ENCODE assay signal across 8 mouse cellular contexts in genomic region chr9:36890552-36890951, GRCm38 (mm10).
DNase-seq lines count a peak whose midpoint lies in the region; ATAC-seq lines count a peak whose summit lies in the region.
"Had no signal": no experiment of that assay in that cellular context is flagged by ENCODE, and none has a peak within 500 bp of the region (broad histone marks: within the 10 kb centered on the region; RNA-seq: fewer than 3 reads in every experiment).

No protein-coding gene starts in this region.

- H3K27me3 ChIP-seq in intestine, embryonic 14.5 days (replicated peaks; ENCODE audit: control insufficient read depth, insufficient read depth, low read length), result no peaks in the 10 kb centered on the region
- no peaks in the 10 kb centered on the region for H3K27me3 ChIP-seq in intestine, embryonic 15.5 days (replicated peaks)
- no peaks in the 10 kb centered on the region for H3K27me3 ChIP-seq in embryonic facial prominence, embryonic 10.5 days (replicated peaks; ENCODE audit: low read depth, poor library complexity, severe bottlenecking)
- H3K27me3 ChIP-seq: heart, embryonic 15.5 days had no signal

- intact Hi-C loops in left cerebral cortex, postnatal 36 days (cut with DNase I), result loop anchor here (5.0 kb wide), 1 partner anchor 337 kb away; no protein-coding TSS in a partner anchor

- H3K27ac ChIP-seq in intestine, embryonic 14.5 days (ENCODE audit: low read depth), result no peak overlapping the region
- H3K27ac ChIP-seq in intestine, embryonic 15.5 days, result no peak overlapping the region
- H3K27ac ChIP-seq in embryonic facial prominence, embryonic 10.5 days (replicated peaks), result no peak overlapping the region
- H3K27ac ChIP-seq: heart, embryonic 15.5 days had no signal

- 35% methylated on average over 4 of the region's 4 CpGs for WGBS in intestine, embryonic 14.5 days
- WGBS in intestine, embryonic 15.5 days, result 31% methylated on average over 4 of the region's 4 CpGs
- 29% methylated on average over 4 of the region's 4 CpGs for WGBS in embryonic facial prominence, embryonic 10.5 days

- no peaks in the 10 kb centered on the region for H3K4me1 ChIP-seq in intestine, embryonic 14.5 days (replicated peaks; ENCODE audit: control insufficient read depth, insufficient read depth, low read length)
- H3K4me1 ChIP-seq in intestine, embryonic 15.5 days (replicated peaks), result no peaks in the 10 kb centered on the region
- H3K4me1 ChIP-seq in embryonic facial prominence, embryonic 10.5 days, result no peaks in the 10 kb centered on the region
- H3K4me1 ChIP-seq: heart, embryonic 15.5 days had no signal

- H3K9me3 ChIP-seq in intestine, embryonic 14.5 days (ENCODE audit: control insufficient read depth, low read length), result no peaks in the 10 kb centered on the region
- H3K9me3 ChIP-seq in intestine, embryonic 15.5 days, result no peaks in the 10 kb centered on the region
- no peaks in the 10 kb centered on the region for H3K9me3 ChIP-seq in embryonic facial prominence, embryonic 10.5 days
- H3K9me3 ChIP-seq: heart, embryonic 15.5 days had no signal

- no peak for ATAC-seq in intestine, embryonic 14.5 days (replicated peaks; ENCODE audit: low FRiP score, low TSS enrichment, low read depth)
- no peak for ATAC-seq in intestine, embryonic 15.5 days

- peak; percentile 76 for DNase-seq in intestine, embryonic 14.5 days (ENCODE audit: low spot score)
- DNase-seq in CD4-positive helper T cell, adult 2 months (ENCODE audit: low read depth, low spot score), result peak; percentile 13
- peak; percentile 80 for DNase-seq in R1 (ENCODE audit: low read depth, low spot score)
- DNase-seq in embryonic facial prominence, embryonic 10.5 days (ENCODE audit: low spot score), result peak; percentile 68
- peak; percentile 55 to 56 for DNase-seq in left cerebral cortex, postnatal 36 days (ENCODE audit: low spot score in 2 of 2)
- peak; percentile 87 for DNase-seq in retina, embryonic 14.5 days (ENCODE audit: low spot score)

- H3K4me3 ChIP-seq in intestine, embryonic 14.5 days (ENCODE audit: low read depth, low read length), result no peak overlapping the region
- H3K4me3 ChIP-seq in intestine, embryonic 15.5 days (replicated peaks), result no peak overlapping the region
- no peak overlapping the region for H3K4me3 ChIP-seq in embryonic facial prominence, embryonic 10.5 days
- H3K4me3 ChIP-seq: heart, embryonic 15.5 days had no signal

- no peak overlapping the region for H3K9ac ChIP-seq in intestine, embryonic 14.5 days (ENCODE audit: low read length)
- H3K9ac ChIP-seq in intestine, embryonic 15.5 days, result no peak overlapping the region
- H3K9ac ChIP-seq: heart, embryonic 15.5 days had no signal

- H3K4me2 ChIP-seq in intestine, embryonic 14.5 days (ENCODE audit: low read length), result no peak overlapping the region
- no peak overlapping the region for H3K4me2 ChIP-seq in intestine, embryonic 15.5 days (replicated peaks)
- H3K4me2 ChIP-seq: heart, embryonic 15.5 days had no signal

- H3K36me3 ChIP-seq in intestine, embryonic 14.5 days (ENCODE audit: control insufficient read depth, insufficient read depth, low read length), result 0 out of 2 replicates have a peak, but pooled peaks cover 16% of the 10 kb centered on the region
- H3K36me3 ChIP-seq in intestine, embryonic 15.5 days, result no peaks in the 10 kb centered on the region
- H3K36me3 ChIP-seq in embryonic facial prominence, embryonic 10.5 days (replicated peaks), result peaks cover 44% of the 10 kb centered on the region
- H3K36me3 ChIP-seq: heart, embryonic 15.5 days had no signal

Comparison
In these comparisons a context has a peak if more than half of its experiments do, and no peak if none do; other contexts are left out.
1. DNase-seq: peak in every context shown above with its lines; median percentile 87 in retina, embryonic 14.5 days; 80 in R1; 76 in intestine, embryonic 14.5 days; 68 in embryonic facial prominence, embryonic 10.5 days; 56 in left cerebral cortex, postnatal 36 days; 13 in CD4-positive helper T cell, adult 2 months.